Mouse (Mus musculus) activated CD4-positive, CD25-positive, alpha-beta regulatory T cell, adult 4 months (primary cell): Measurements from ENCODE around the gene Tnpo2. TPM values are rescaled to one million over a fixed set of nuclear protein-coding genes. Genes with fewer than 3 reads are reported as not detected.

Experiments used
- polyA plus RNA-seq, 2 experiments: library from polyadenylated mRNA; unstranded; fragments of 100-300 nt; shearing (Covaris generic); gene quantifications; one replicate each; pipeline ENCODE4 v1.2.1; 2017

Gene Tnpo2
- polyA plus RNA-seq, 2 experiments from 2014 or later: 9.2 to 19.4 TPM

Other genes with a start within 250 kb of the Tnpo2 start
- gene Nfix, start 236.6 kb upstream of the Tnpo2 start, polyA plus RNA-seq: 1 to 10 TPM; 2.0 to 2.2 TPM
- gene Dand5, start 214.1 kb upstream of the Tnpo2 start, polyA plus RNA-seq: 1 to 10 TPM; 4.2 to 4.5 TPM
- gene Gadd45gip1, start 205.4 kb upstream of the Tnpo2 start, polyA plus RNA-seq: 10 to 100 TPM; 18.5 to 21.5 TPM
- gene Rad23a, start 196.2 kb upstream of the Tnpo2 start, polyA plus RNA-seq: 100 to 1,000 TPM; 125 to 131 TPM
- gene Calr, start 190.0 kb upstream of the Tnpo2 start, polyA plus RNA-seq: 100 to 1,000 TPM; 269 to 303 TPM
- 10 to 100 TPM; 45.8 to 58.4 TPM for gene Farsa, start 179.9 kb upstream of the Tnpo2 start, polyA plus RNA-seq
- 10 to 100 TPM in 1 of 2 experiments, 1 to 10 TPM in 1; 8.2 to 15.0 TPM for gene Syce2, start 164.8 kb upstream of the Tnpo2 start, polyA plus RNA-seq
- gene Gcdh, start 143.0 kb upstream of the Tnpo2 start, polyA plus RNA-seq: 10 to 100 TPM; 11.3 to 15.1 TPM
- 1 to 10 TPM in 1 of 2 experiments, not detected in 1; 1.1 TPM for gene Klf1, start 135.0 kb upstream of the Tnpo2 start, polyA plus RNA-seq
- gene Dnase2a, start 128.4 kb upstream of the Tnpo2 start, polyA plus RNA-seq: 10 to 100 TPM; 15.1 to 18.1 TPM
- 1 to 10 TPM in 1 of 2 experiments, under 1 TPM in 1; 0.64 to 1.0 TPM for gene Mast1, start 99.6 kb upstream of the Tnpo2 start, polyA plus RNA-seq
- gene Rtbdn, start 89.9 kb upstream of the Tnpo2 start, polyA plus RNA-seq: not detected
- not detected for gene Gm49661, start 67.5 kb upstream of the Tnpo2 start, polyA plus RNA-seq
- gene Prdx2, start 67.3 kb upstream of the Tnpo2 start, polyA plus RNA-seq: 100 to 1,000 TPM; 246 to 312 TPM
- gene Rnaseh2a, start 67.1 kb upstream of the Tnpo2 start, polyA plus RNA-seq: 10 to 100 TPM; 68.9 to 91.0 TPM
- gene Junb, start 58.2 kb upstream of the Tnpo2 start, polyA plus RNA-seq: 10 to 100 TPM; 28.9 to 30.5 TPM
- 1 to 10 TPM; 2.6 to 3.0 TPM for gene Hook2, start 46.3 kb upstream of the Tnpo2 start, polyA plus RNA-seq
- not detected for gene Best2, start 22.4 kb upstream of the Tnpo2 start, polyA plus RNA-seq
- 10 to 100 TPM; 55.6 to 98.1 TPM for gene Asna1, start 11.6 kb upstream of the Tnpo2 start, polyA plus RNA-seq
- 10 to 100 TPM; 26.8 to 30.5 TPM for gene Trir, start 10.1 kb upstream of the Tnpo2 start, polyA plus RNA-seq
- gene Fbxw9, start 23.1 kb downstream of the Tnpo2 start, polyA plus RNA-seq: 1 to 10 TPM; 2.8 to 3.1 TPM
- not detected for gene Gm5741, start 31.1 kb downstream of the Tnpo2 start, polyA plus RNA-seq
- 10 to 100 TPM; 28.3 to 29.8 TPM for gene Dhps, start 34.8 kb downstream of the Tnpo2 start, polyA plus RNA-seq
- gene Wdr83os, start 43.8 kb downstream of the Tnpo2 start, polyA plus RNA-seq: 100 to 1,000 TPM; 132 to 134 TPM
- gene Wdr83, start 44.4 kb downstream of the Tnpo2 start, polyA plus RNA-seq: 10 to 100 TPM; 33.1 to 46.7 TPM
- 10 to 100 TPM; 64.8 to 82.0 TPM for gene Man2b1, start 46.4 kb downstream of the Tnpo2 start, polyA plus RNA-seq
- gene Zfp791, start 86.2 kb downstream of the Tnpo2 start, polyA plus RNA-seq: not detected
- gene Cks1brt, start 115.0 kb downstream of the Tnpo2 start, polyA plus RNA-seq: under 1 TPM in 1 of 2 experiments, not detected in 1; 0.20 TPM
- gene Olfr371, start 189.1 kb downstream of the Tnpo2 start, polyA plus RNA-seq: not detected